Mouse (Mus musculus) embryonic facial prominence, embryonic 12.5 days (tissue): ENCODE data around the gene Klk8. TPM values are rescaled to one million over a fixed set of nuclear protein-coding genes. Genes with fewer than 3 reads are reported as not detected.
A peak's percentile ranks its signal among the peaks of the same experiment; 100 is the strongest.

Experiments used
- ATAC-seq: fragments of 200-750 bp; cut with Nextera tagmentation; 2 replicates; pipeline ENCODE4 v1.8.0; 2017; ENCODE audit not compliant: insufficient number of reproducible peaks, insufficient read depth, low FRiP score, low TSS enrichment
- H3K27ac ChIP-seq: fragments of 300-500 bp; sonication (generic); 2 replicates; pipeline ENCODE4 v1.5.1; 2016; ENCODE audit warnings: mild to moderate bottlenecking
- H3K27me3 ChIP-seq: fragments of 300-500 bp; sonication (generic); 2 replicates; pipeline ENCODE4 v1.6.1; 2016; ENCODE audit warnings: mild to moderate bottlenecking, moderate library complexity
- H3K36me3 ChIP-seq: fragments of 300-500 bp; sonication (generic); 2 replicates; pipeline ENCODE4 v1.6.1; 2016; ENCODE audit warnings: mild to moderate bottlenecking
- H3K4me1 ChIP-seq: fragments of 300-500 bp; sonication (generic); 2 replicates; pipeline ENCODE4 v1.6.1; 2016
- H3K4me2 ChIP-seq: fragments of 300-500 bp; sonication (generic); replicated peaks from 2 replicates; pipeline ENCODE4 v1.6.1; 2016; ENCODE audit warnings: mild to moderate bottlenecking, moderate library complexity
- H3K4me3 ChIP-seq: fragments of 300-500 bp; sonication (generic); 2 replicates; pipeline ENCODE4 v1.5.1; 2016; ENCODE audit warnings: mild to moderate bottlenecking
- H3K9ac ChIP-seq: fragments of 300-500 bp; sonication (generic); 2 replicates; pipeline ENCODE4 v1.6.1; 2016; ENCODE audit warnings: mild to moderate bottlenecking, moderate library complexity
- H3K9me3 ChIP-seq: fragments of 300-500 bp; sonication (generic); 2 replicates; pipeline ENCODE4 v1.6.1; 2016; ENCODE audit warnings: mild to moderate bottlenecking, moderate library complexity
- WGBS: fragments of 180-500 bp; shearing (Covaris S2); methylation state at CpG from one replicate; pipeline ENCODE4 v1.1.7; 2016; 5-methylcytosine and 5-hydroxymethylcytosine counted together
- polyA plus RNA-seq: library from polyadenylated mRNA; unstranded; fragments of >200 nt; fragmentation: Nextera tagmentation; extraction: Ambion mirVana; gene quantifications from 2 replicates; pipeline ENCODE4 v1.2.1, GENCODE M21; 2016

Gene Klk8
- polyA plus RNA-seq, 1 experiment from 2014 or later: 17.2 TPM

GRCm38 (mm10) chr7:43796355-43796754, 1.0 kb upstream of the Klk8 start:
- Histone ChIP-seq H3K27ac (no peak overlapping the region), H3K36me3 (no peaks in the 10 kb centered on the region), H3K4me1 (no peaks in the 10 kb centered on the region), H3K27me3 (peaks cover 30% of the 10 kb centered on the region), H3K9ac (peak overlapping the region; percentile 39; the same call in 1 of the 2 replicates), H3K4me2 (peak overlapping the region; percentile 78), H3K9me3 (no peaks in the 10 kb centered on the region), H3K4me3 (peak overlapping the region; percentile 54)
- ATAC-seq: no peak
- WGBS: 9% methylated on average over 8 of the region's 8 CpGs

- no peak overlapping the region for H3K9ac ChIP-seq
- H3K36me3 ChIP-seq: no peaks in the 10 kb centered on the region
- H3K4me3 ChIP-seq: peak overlapping the region; percentile 54
- H3K9me3 ChIP-seq: no peaks in the 10 kb centered on the region
- H3K4me1 ChIP-seq: no peaks in the 10 kb centered on the region
- ATAC-seq: peak; percentile 22; the same call in 1 of the 2 replicates
- WGBS: 41% methylated on average over 13 of the region's 13 CpGs
- no peak overlapping the region for H3K27ac ChIP-seq
- peaks cover 30% of the 10 kb centered on the region for H3K27me3 ChIP-seq
- peak overlapping the region; percentile 78 for H3K4me2 ChIP-seq
Measured at GRCm38 (mm10) chr7:43797844-43798462, 576 bp downstream of the Klk8 start.

GRCm38 (mm10) chr7:43799876-43800275, 2.5 kb downstream of the Klk8 start:
- Histone ChIP-seq H3K4me3 (no peak overlapping the region), H3K9me3 (no peaks in the 10 kb centered on the region), H3K27ac (no peak overlapping the region), H3K9ac (no peak overlapping the region), H3K4me1 (no peaks in the 10 kb centered on the region), H3K4me2 (no peak overlapping the region), H3K27me3 (peaks cover 30% of the 10 kb centered on the region), H3K36me3 (no peaks in the 10 kb centered on the region)
- ATAC-seq: no peak
- WGBS: 62% methylated on average over 7 of the region's 7 CpGs

GRCm38 (mm10) chr7:43810994-43811393, 13.6 kb downstream of the Klk8 start, which contains the start of gene Klk7:
Gene Klk7 (plus strand): TSS chr7:43811294.
- Histone ChIP-seq H3K27ac (no peak within 1 kb of the TSS), H3K4me1 (no peaks in the 10 kb centered on the region), H3K4me3 (no peak within 1 kb of the TSS), H3K9ac (no peak within 1 kb of the TSS), H3K4me2 (no peak within 1 kb of the TSS), H3K9me3 (no peaks in the 10 kb centered on the region), H3K27me3 (no peaks in the 10 kb centered on the region), H3K36me3 (no peaks in the 10 kb centered on the region)
- 57% methylated on average over 5 of the region's 5 CpGs for WGBS
- ATAC-seq: no peak

- 82% methylated on average over 7 of the region's 7 CpGs for WGBS
- H3K4me3 ChIP-seq: no peak overlapping the region
- ATAC-seq: no peak
Measured at GRCm38 (mm10) chr7:43815211-43815610, 17.8 kb downstream of the Klk8 start.

GRCm38 (mm10) chr7:43816746-43817145, 19.4 kb downstream of the Klk8 start:
- H3K9ac ChIP-seq: no peak overlapping the region
- no peak for ATAC-seq
- no peaks in the 10 kb centered on the region for H3K27me3 ChIP-seq
- no peak overlapping the region for H3K4me3 ChIP-seq
- no peak overlapping the region for H3K27ac ChIP-seq
- H3K4me2 ChIP-seq: no peak overlapping the region
- no peaks in the 10 kb centered on the region for H3K36me3 ChIP-seq
- H3K9me3 ChIP-seq: no peaks in the 10 kb centered on the region
- H3K4me1 ChIP-seq: no peaks in the 10 kb centered on the region

More at GRCm38 (mm10) chr7:43815211-43815610, 17.8 kb downstream of the Klk8 start:
- Histone ChIP-seq H3K4me2 (no peak overlapping the region), H3K27me3 (no peaks in the 10 kb centered on the region), H3K4me1 (no peaks in the 10 kb centered on the region), H3K27ac (no peak overlapping the region), H3K9me3 (no peaks in the 10 kb centered on the region), H3K9ac (no peak overlapping the region), H3K36me3 (no peaks in the 10 kb centered on the region)

- no peaks in the 10 kb centered on the region for H3K36me3 ChIP-seq
- H3K4me2 ChIP-seq: no peak overlapping the region
- no peaks in the 10 kb centered on the region for H3K9me3 ChIP-seq
- no peak overlapping the region for H3K4me3 ChIP-seq
- ATAC-seq: no peak
- H3K27ac ChIP-seq: no peak overlapping the region
- no peaks in the 10 kb centered on the region for H3K27me3 ChIP-seq
- H3K4me1 ChIP-seq: no peaks in the 10 kb centered on the region
- WGBS: 90% methylated on average over 7 of the region's 7 CpGs
- no peak overlapping the region for H3K9ac ChIP-seq
Measured at GRCm38 (mm10) chr7:43821581-43821980, 24.2 kb downstream of the Klk8 start.

- H3K4me3 ChIP-seq: no peak within 1 kb of the TSS
- H3K9me3 ChIP-seq: no peaks in the 10 kb centered on the region
- no peak within 1 kb of the TSS for H3K4me2 ChIP-seq
- H3K27me3 ChIP-seq: no peaks in the 10 kb centered on the region
- 55% methylated on average over 10 of the region's 10 CpGs for WGBS
- no peak within 1 kb of the TSS for H3K9ac ChIP-seq
- H3K4me1 ChIP-seq: no peaks in the 10 kb centered on the region
- H3K27ac ChIP-seq: no peak within 1 kb of the TSS
- no peaks in the 10 kb centered on the region for H3K36me3 ChIP-seq
- ATAC-seq: no peak
Measured at GRCm38 (mm10) chr7:43824199-43824598, 26.8 kb downstream of the Klk8 start, which contains the start of gene Klk6. Gene Klk6 (plus strand): TSS chr7:43824499.

- Histone ChIP-seq H3K36me3 (no peaks in the 10 kb centered on the region), H3K27me3 (no peaks in the 10 kb centered on the region), H3K4me2 (no peak overlapping the region), H3K4me3 (no peak overlapping the region), H3K9me3 (no peaks in the 10 kb centered on the region), H3K9ac (no peak overlapping the region), H3K4me1 (no peaks in the 10 kb centered on the region), H3K27ac (no peak overlapping the region)
- no peak for ATAC-seq
- 84% methylated on average over 5 of the region's 5 CpGs for WGBS
Measured at GRCm38 (mm10) chr7:43826056-43826455, 28.7 kb downstream of the Klk8 start.

- no peaks in the 10 kb centered on the region for H3K27me3 ChIP-seq
- H3K4me3 ChIP-seq: no peak overlapping the region
- no peaks in the 10 kb centered on the region for H3K9me3 ChIP-seq
- no peaks in the 10 kb centered on the region for H3K36me3 ChIP-seq
- H3K9ac ChIP-seq: no peak overlapping the region
- no peaks in the 10 kb centered on the region for H3K4me1 ChIP-seq
- WGBS: 80% methylated on average over 4 of the region's 4 CpGs
- no peak overlapping the region for H3K27ac ChIP-seq
- no peak for ATAC-seq
- no peak overlapping the region for H3K4me2 ChIP-seq
Measured at GRCm38 (mm10) chr7:43827706-43828105, 30.3 kb downstream of the Klk8 start.

- WGBS: 86% methylated on average over 8 of the region's 8 CpGs
- H3K9me3 ChIP-seq: no peaks in the 10 kb centered on the region
- no peaks in the 10 kb centered on the region for H3K27me3 ChIP-seq
- ATAC-seq: no peak
- no peak overlapping the region for H3K4me2 ChIP-seq
- H3K27ac ChIP-seq: no peak overlapping the region
- H3K9ac ChIP-seq: no peak overlapping the region
- no peak overlapping the region for H3K4me3 ChIP-seq
- no peaks in the 10 kb centered on the region for H3K36me3 ChIP-seq
- no peaks in the 10 kb centered on the region for H3K4me1 ChIP-seq
Measured at GRCm38 (mm10) chr7:43829006-43829405, 31.6 kb downstream of the Klk8 start.

GRCm38 (mm10) chr7:43841701-43842100, 44.3 kb downstream of the Klk8 start, which contains the start of gene Klk5:
Gene Klk5 (plus strand): TSS chr7:43841971.
- Histone ChIP-seq H3K27ac (no peak within 1 kb of the TSS), H3K9ac (no peak within 1 kb of the TSS), H3K27me3 (no peaks in the 10 kb centered on the region), H3K36me3 (no peaks in the 10 kb centered on the region), H3K9me3 (no peaks in the 10 kb centered on the region), H3K4me3 (no peak within 1 kb of the TSS), H3K4me2 (no peak within 1 kb of the TSS), H3K4me1 (no peaks in the 10 kb centered on the region)
- 75% methylated on average over 3 of the region's 3 CpGs for WGBS
- ATAC-seq: no peak
